Mouse (Mus musculus): Measurements from ENCODE around the gene Nptx1.

DNA sequence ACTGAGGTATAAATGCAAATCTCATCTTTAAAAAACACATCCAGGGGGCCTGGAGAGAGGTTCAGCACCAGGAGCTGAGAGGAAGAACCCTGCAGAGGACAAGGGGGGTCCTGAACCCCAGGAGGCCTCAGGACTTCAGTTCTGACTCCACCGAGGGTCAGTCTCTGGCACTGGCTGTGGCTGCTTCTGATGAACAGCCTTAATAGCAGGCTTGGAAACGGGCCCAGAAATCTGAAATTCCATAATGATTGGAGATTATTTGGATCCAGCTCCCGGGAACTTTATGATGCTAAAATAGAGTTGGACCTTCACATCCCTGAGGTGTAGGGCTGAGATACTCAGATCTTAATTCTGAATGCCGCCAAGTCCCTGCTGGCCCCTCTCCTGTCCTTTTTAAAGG lies 29.3 kb upstream of the Nptx1 start:
- TF ChIP-seq CTCF (conservative IDR thresholded peaks at IDR 0.05; ENCODE audit: low read length) (no peak), POU5F1 (IDR thresholded peaks at IDR 0.05; ENCODE audit: borderline replicate concordance, low read length) (no peak)

All from E14TG2a.4 (cell line).